Mouse (Mus musculus): Measurements from ENCODE around the gene Map2k6.

The Map2k6 gene

GRCm38 (mm10) chr11:110563801-110564200 lies 164.9 kb downstream of the Map2k6 start:
- no peak for DNase-seq (ENCODE audit: low spot score)

GRCm38 (mm10) chr11:110566307-110566706 lies 167.4 kb downstream of the Map2k6 start:
- no peak for DNase-seq (ENCODE audit: low spot score)

- no peak for DNase-seq (ENCODE audit: low spot score)
These were observed 173.6 kb downstream of the Map2k6 start for GRCm38 (mm10) chr11:110572548-110572947.

Data from c-Kit-positive CD71-positive TER-119-positive erythroid progenitor cells, embryonic 14.5 days (primary cell).